Mouse (Mus musculus) layer of hippocampus, adult 9-11 months (tissue): ENCODE measurements at regions not wholly inside any gene's neighbourhood (a gene's known extent, or its start where the extent isn't known, plus 50 kb on each side); places are given as distances from the start of the nearest gene placed in this dataset.

ENCODE experiments used
- DNase-seq: peaks from one replicate; pipeline ENCODE4 v3.0.0; 2022

DNA sequence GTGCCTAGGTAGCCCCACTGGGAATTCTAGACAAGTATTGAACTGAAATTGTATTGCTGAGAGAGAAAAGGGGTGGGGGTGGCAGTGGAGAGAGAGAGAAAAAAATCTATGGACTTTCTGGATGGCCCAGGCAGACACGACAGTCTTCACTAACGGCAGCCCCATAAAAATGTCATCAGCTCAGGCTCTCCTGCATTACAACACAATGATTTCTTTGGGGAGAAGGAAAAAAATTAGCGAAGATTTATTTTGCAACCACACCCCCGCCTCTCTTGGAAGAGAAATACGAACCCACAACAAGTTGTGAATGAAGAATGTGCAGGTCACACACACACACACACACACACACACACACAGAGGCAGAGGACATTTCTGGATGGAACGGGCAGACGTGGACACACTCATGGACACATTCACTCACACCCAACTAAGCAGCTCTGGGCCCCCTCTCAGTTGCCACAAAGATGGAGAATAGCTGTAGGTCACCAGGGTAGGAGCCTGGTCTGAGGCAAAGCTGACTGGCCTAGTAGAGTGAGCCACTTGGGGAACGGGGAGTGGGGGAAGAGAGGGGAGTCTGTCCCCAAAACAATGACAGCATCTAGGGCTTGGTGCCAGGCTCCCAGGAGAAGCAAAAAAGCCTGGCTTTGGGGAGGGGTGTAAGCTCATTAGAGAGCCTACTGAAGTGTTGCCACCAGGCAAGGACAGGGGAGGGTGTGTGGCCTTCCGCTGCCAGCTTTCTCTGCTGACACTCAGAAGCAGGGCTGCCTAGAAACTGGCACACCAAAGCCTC lies 201.0 kb downstream of the Sox9 start:
- peak; percentile 70 for DNase-seq

GRCm38 (mm10) chr11:112986029-112986573 lies 204.1 kb downstream of the Sox9 start:
- DNase-seq, result no peak

DNA sequence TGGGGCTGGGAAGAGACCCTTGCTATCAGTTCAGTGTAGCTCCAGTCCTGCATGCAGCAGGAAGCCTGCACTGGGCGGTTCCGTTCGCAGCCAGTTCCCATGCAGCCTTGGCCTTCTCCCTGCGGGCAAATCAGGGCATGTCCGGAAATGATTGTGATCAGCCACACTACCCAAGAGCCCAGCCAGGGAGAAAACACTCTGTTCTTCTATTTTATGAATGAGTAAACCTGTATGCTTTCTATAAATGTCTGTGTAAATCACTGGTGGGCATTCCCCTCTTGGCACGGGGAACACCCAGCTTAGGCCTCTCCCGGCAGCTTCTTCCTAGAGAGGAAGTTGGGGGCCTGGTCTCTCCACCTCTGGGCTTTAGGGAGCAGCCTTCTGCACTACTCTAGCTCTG lies 205.8 kb downstream of the Sox9 start:
- no peak for DNase-seq

GRCm38 (mm10) chr11:112988900-112989299 lies 206.9 kb downstream of the Sox9 start:
- DNase-seq, result peak; percentile 46

DNA sequence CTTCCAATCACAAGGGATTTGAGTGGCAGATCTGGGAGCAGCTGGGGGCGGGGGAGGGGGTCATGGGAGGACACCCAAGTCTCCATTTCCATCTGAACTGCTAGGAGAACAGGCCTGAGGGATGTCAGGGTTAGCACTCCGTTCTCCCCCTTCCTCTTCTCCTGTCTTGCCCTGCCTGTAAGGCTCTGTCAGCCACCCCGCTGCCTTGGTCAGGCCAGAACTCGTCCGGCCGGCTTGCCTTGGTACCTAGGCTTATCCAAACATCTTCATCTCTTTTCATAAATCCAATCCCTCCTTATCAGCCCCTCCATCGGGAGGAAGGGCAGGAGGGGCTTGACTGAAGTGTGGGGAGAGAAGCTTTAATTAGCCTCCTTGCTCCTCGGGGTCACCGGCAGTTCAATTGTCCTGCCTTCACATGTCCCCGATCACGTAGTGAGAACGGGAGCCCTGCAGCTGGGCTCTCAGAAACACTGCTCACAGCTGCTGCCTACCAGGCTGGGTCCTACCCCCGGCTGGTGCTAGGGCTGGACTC lies 208.0 kb downstream of the Sox9 start:
- no peak for DNase-seq

GRCm38 (mm10) chr11:112990751-112991150 lies 208.7 kb downstream of the Sox9 start:
- no peak for DNase-seq

DNA sequence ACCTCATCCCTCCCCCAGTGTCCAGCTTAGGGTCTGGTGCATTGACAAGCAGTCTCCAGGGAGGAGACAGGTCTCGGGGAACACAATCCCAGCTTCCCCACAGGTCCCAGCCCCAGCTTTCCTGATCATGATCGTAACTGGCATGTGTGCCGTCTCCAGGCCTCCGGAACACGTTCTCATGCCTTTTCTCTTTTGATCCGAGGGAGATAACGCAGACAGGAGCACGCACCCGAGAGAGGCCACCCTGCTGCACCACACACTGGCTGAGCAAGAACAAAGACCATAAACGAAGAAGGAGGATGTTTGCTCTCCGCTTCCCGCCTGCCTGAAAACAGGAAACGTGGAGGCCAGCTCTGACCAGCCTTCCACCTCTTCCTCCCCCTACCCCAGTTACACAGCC lies 209.8 kb downstream of the Sox9 start:
- no peak for DNase-seq

- no peak for DNase-seq
These were observed 217.0 kb downstream of the Sox9 start for GRCm38 (mm10) chr11:112998777-112999583.

DNA sequence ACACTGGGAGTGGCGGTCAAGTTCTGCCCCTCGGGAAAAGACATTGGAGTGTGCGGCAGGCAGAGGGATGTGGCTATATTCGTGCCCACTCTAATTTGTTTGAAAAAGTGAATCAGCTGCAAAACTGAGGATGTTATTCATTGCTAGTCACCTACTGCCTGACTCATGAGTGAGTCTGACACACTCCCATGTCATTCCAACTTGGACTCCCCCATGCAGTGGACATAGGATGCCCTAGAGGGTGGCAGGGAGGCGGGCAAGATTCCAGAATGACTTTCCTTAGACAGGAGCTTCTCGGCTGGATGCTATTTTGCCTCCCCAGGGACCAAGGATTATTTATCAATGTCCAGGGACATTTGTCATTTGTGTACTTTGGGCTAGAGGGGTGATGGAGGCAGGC lies 219.0 kb downstream of the Sox9 start:
- no peak for DNase-seq

- no peak for DNase-seq
These were observed 223.9 kb downstream of the Sox9 start for GRCm38 (mm10) chr11:113005895-113006294.

DNA sequence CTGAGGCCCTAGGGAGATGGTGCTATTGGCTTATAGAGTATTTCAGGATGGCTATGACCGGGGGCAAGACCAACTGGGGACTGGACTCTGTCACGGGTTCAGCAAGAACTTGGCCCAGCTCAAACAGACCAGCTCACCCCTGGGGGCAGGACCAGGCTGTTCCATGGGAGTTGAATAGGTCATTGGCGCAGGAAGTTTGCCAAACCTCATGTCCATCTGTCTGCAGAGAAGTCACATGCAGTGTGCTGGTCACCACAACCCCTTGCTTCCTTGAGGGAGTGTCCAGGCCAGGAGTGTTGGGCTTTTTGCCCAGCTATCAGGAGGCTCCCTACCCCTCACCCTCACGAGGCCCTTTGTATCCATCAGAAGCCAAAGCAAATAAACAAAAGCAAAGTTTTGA lies 226.5 kb downstream of the Sox9 start:
- DNase-seq, result no peak

GRCm38 (mm10) chr11:113009376-113009775 lies 227.4 kb downstream of the Sox9 start:
- DNase-seq, result no peak

GRCm38 (mm10) chr11:113010906-113011305 lies 228.9 kb downstream of the Sox9 start:
- DNase-seq, result no peak

- peak; percentile 51 for DNase-seq
These were observed 232.4 kb downstream of the Sox9 start for GRCm38 (mm10) chr11:113014186-113015010.

DNA sequence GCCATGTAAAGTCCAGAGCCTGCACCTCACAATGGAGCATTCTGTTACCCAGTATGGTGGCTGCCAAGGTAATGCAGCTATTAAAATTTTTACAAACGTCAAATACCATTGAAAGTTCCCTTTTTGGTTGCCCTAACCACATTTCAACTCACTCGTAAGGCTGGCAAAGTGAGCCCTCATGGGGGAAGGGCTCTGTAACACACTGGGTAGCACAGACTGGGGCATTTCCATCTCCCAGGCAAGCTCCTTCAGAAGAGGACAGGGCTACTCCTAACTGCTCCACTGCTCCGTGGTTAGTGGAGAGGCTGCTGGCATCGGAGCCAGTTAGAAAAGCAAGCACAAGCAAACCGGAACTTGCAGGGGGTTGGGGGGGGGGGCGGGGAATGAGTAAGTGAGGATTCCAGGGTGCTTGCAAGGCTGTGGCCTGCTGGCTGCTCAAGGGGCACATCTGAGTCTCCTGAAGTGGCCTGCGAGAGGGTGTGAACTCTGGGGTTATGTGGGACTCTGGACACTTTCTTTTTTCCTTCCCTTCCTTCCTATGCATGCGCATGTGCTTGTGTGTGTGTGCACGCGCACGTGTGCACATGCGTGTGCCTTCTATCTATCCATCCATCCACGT lies 233.8 kb downstream of the Sox9 start:
- DNase-seq, result no peak

DNA sequence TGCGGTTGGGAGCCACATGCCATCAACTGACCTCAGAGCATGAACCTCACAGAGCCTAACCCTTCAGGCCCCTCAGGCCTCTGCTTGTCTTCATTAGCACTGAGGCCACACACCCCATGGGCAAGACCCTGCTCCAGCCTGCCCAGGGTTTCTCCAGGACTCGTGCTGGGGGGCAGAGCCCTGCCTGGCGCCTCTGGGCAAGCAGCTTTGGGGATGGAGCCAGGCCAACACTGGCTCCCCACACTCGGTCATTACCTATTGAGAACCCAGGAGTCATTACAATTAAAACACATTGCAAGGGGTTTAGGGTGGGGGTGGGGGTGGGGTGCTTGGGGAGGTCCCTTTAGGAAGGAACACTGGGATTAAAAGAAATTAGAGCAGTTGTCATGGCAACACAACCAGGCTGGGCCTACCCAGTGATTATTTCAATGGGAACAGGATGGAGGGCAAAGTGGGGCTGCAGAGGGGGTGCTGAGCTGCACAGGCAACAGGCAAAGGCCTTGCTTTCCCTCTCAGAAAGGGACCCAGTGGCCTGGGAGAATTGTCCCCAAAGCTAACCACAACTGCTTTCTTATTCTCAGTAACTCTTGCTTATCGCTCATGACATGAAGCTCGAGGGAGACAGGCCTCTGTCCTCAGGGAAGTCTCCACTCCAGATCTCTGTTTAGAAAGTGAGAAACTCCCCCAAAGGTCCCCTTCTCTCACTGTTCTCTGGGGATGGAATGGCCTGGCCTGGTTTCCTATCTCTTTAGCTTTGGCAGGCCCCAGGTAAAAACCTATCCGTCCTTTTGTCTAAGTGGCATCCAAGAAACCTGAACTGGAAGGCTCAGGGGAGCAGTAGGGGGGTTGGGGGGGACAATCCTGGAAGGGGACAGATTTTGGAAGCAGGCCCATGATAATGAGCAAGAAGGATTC lies 235.0 kb downstream of the Sox9 start:
- peak; percentile 50 for DNase-seq

DNA sequence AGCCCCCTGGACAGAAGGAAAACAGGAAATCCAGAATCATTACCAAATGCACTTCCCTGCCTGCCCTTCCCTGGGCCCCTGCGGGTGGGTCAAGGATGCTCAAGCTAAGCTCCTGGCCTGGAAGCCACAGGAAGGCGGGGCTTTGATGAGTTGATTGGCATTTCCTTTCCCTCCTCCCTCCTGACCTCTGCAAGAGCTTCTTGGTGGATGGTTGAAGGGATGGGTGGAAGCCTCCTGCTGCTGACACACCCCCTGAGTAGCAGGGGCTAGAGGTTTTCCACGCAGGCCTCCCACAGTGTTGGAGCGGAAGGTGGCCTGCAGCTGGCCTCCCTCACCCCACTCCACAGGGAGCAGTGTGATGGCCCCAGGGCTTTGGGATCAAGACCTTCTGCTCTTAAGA lies 239.5 kb downstream of the Sox9 start:
- no peak for DNase-seq

DNA sequence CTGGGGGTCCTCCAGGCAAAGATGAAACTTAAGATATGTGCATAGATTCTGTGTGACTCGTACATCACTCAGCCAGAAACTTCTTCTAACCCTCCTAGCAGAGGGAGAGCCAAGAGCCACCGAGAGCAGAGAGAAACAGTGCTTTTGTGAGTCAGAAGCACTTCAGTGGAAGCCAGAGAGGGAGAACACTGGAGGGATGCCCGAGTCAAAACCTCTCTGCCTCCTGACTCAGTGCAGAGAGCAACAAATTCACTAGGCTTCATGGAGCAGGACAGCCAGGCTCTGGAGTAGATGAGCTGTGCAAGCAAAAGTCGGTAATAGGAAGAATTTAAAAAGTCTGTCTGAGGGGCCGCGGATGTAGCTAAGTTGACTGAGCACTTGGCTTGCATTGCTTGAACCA lies 245.0 kb downstream of the Sox9 start:
- no peak for DNase-seq

DNA sequence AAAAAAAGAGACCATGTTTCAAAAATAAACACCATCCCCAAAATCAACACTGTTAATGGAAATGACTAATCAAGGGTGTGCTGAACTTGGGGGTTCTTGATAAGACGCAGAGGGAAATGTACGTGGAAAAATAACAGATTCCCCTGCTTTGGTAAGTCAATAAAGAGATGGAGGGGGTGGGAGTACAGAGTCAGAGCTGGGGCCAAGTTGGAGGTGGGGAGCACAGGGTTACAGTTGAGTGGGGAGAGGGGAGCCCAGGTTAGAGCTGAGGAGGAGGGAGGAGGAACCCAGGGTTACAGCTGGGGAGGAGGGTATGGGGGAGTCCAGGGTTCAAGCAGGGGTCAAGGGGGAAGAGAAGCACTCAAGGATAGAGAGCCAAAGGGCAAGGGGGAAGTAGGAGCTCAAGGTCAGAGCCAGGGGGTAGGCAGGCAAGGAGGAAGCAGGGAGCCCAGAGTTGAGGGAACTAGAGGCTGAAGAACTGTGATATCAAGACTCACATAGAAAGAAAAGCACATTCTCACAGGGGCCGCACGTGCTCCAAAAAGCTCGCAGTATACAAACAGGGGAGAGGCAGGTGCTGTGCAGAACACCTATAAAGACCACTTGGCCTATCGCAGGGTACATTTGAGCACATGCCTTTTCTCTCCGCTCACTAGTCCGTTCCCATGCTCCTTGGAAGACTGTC lies 246.4 kb downstream of the Sox9 start:
- no peak for DNase-seq

GRCm38 (mm10) chr11:113031405-113031804 lies 249.4 kb downstream of the Sox9 start:
- no peak for DNase-seq
